Mouse (Mus musculus) layer of hippocampus, postnatal 25 days (tissue): Measurements from ENCODE around the gene Agap1. TPM values are rescaled to one million over a fixed set of nuclear protein-coding genes. Genes with fewer than 3 reads are reported as not detected.
A peak's percentile ranks its signal among the peaks of the same experiment; 100 is the strongest.

Source experiments
- DNase-seq, 2 experiments: peaks; one replicate each; pipeline ENCODE4 v3.0.0; 2022; ENCODE audit warnings: mixed read lengths in 2 of 2, low spot score in 1 of 2; ENCODE audit errors: extremely low spot score in 1 of 2
- total RNA-seq, 2 experiments: library from RNA; stranded (reverse); gene quantifications; 2 replicates each; pipeline ENCODE4 v1.2.3; 2021

Agap1 gene
- total RNA-seq, 2 experiments from 2014 or later, result 255 to 275 TPM

- no peak for DNase-seq
These were observed 284.6 kb downstream of the Agap1 start for GRCm38 (mm10) chr1:89739067-89739774.

DNA sequence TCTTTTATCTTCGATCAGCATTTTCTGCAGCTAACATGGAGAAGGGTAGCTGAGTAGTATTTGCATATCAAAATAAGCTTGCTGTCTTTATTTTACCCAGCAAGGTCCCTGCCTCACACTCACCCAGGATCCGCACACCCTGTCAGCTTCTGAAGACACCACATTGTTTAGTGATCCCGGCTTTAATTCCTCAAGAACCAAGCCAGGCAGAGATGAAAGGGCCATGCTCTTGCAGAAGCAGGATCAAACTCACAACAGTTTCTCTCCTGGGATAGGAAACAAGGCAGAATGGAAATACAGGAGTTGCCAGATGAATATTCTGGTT lies 285.1 kb downstream of the Agap1 start:
- DNase-seq, result no peak

- no peak for DNase-seq
These were observed 287.8 kb downstream of the Agap1 start for GRCm38 (mm10) chr1:89742359-89742758.

DNA sequence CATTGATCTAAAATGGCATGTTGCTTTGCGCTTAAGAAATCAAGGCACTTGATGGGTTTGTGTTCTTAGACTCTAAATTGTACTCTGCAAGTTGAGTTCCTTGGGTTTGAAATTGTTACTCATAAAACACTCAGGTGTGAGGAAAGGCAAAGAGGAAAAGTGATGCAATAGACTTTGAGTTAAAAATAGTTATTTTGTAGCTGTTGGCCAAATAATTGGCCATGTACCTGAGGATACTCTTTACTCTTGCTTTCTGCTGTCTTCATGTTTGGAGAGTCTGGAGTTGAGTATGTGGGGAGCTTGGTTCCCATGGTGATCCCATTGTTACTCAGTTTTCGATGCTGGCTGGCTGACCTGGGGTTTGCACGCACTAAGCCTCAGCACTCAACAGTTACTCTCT lies 291.6 kb downstream of the Agap1 start:
- DNase-seq, result no peak

- DNase-seq, result no peak
These were observed 295.1 kb downstream of the Agap1 start for GRCm38 (mm10) chr1:89749666-89750065.

DNA sequence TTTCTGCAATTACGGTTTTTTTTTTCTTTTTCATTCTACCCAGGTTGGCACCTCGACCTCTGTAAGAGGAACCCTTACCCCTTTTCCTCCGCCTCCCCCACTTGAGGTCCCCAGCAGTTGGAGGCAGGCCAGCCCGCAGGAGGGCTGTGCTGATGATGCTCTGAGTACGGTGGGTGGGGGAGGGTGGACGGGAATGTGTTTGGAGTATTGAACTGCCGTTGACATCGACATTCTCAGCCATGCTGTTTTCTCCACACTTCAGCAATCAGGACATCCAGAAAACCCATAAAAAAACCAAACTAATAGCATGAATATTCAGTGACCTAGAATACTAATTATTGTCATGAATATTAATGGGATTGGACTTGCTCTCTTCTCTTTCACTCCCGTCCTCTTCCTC lies 295.9 kb downstream of the Agap1 start:
- DNase-seq, result no peak

GRCm38 (mm10) chr1:89750921-89751320 lies 296.3 kb downstream of the Agap1 start:
- DNase-seq, result no peak

- DNase-seq, result no peak
These were observed 296.7 kb downstream of the Agap1 start for GRCm38 (mm10) chr1:89751344-89751743.

- no peak for DNase-seq
These were observed 298.1 kb downstream of the Agap1 start for GRCm38 (mm10) chr1:89752659-89753058.

GRCm38 (mm10) chr1:89755358-89755757 lies 300.8 kb downstream of the Agap1 start:
- DNase-seq, result no peak

DNA sequence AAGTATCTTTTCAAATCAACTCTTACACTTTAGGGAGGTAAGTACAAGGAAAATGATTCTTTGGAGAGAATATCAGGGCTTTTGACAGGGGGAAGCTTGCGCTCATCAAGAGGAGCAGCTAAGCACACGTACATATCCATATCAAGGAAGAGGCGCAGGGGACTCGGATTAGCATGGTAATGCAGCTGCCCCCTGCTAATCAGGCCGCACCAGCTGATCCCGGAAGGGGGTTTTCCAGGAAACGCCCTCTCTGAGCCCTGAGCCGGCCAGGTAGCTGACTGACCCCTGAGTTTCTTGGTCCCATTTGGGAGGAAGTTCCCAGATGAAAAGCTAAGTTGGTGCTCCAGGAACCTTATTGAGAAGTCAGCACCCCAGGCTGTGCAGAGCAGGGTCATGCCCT lies 301.8 kb downstream of the Agap1 start:
- DNase-seq, result no peak

- DNase-seq, result peak in 1 of 2 experiments; percentile 31
These were observed 302.9 kb downstream of the Agap1 start for GRCm38 (mm10) chr1:89757545-89757944.

- no peak for DNase-seq
These were observed 309.3 kb downstream of the Agap1 start for GRCm38 (mm10) chr1:89763912-89764311.

DNA sequence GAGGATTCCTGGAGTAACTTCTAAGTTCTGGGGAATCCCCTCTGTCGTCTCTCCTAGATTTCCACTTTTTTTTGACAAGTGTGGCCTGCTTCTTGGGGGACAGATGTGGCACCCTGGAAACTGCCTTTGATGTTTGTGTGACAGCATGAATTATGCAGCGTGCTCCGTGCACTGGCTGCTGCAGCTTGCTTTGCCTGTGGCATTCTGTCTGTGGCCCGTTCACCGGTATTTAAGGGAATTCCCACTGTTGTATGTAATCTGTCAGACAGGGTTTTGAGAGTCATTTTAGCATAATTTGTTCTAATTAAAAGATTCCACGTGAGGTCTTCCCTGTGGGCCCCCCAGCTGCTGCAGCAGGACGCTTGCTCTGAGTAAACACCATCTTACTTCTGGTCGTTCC lies 312.3 kb downstream of the Agap1 start:
- DNase-seq, result no peak

DNA sequence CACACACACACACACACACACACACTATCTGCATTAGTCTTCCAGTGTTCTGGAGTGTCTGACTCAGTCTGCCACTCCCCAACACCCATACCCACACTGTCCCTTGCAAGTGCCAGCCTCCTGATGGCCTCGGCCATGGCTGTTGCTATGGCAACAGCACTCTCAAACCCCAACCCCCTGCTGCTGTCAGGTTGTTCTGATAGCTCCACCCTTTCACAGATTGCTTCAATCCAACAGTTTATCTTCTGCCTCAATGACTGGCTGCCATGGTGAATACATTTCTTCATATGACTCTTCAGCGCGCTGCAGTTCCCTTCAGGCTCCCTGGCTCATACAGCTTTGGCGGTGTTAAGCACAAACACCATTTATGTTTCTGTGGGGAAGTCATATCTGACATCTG lies 315.0 kb downstream of the Agap1 start:
- DNase-seq, result no peak

- DNase-seq, result no peak
These were observed 315.7 kb downstream of the Agap1 start for GRCm38 (mm10) chr1:89770298-89770697.

GRCm38 (mm10) chr1:89775750-89776149 lies 321.1 kb downstream of the Agap1 start:
- no peak for DNase-seq

GRCm38 (mm10) chr1:89780675-89781074 lies 326.1 kb downstream of the Agap1 start:
- DNase-seq, result no peak

DNA sequence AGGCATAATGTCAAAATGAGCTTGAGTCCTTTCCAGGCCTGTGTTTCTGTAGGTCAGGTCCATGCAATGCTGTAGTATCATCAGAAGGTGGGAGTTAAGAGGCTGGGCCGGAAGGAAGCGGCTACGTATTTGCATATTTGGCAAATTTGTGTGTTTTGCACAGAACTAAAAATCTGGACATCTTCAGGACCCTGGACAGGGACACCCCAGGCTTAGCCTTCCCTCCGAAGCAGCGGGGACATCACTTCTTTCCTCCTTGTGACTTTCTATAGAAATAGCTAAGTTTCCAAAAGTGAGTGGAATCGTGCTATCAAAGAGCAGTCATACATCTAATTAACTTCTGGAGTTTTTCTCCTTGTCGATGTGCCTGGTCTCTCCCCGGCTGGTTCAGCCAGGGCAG lies 327.3 kb downstream of the Agap1 start:
- DNase-seq, result no peak

DNA sequence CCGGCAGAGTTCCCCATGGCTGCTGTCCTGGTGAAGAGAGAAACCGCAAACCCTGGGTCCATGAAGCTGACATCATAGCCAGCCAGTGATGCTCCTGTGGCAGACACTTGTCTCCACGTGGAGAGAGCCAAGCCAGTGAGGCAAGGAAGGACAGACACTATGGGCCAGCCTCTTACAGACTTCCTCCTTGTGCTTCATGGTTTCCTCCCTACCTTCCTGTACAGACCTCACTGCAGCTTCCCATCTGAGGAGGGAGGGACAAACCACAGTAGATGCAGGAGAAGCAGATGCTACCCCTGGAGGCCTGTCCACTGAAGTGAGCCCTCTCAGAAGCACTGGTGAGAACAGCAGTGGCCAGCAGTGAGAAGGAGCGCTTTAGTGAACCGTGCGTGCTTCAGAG lies 332.2 kb downstream of the Agap1 start:
- DNase-seq, result no peak

DNA sequence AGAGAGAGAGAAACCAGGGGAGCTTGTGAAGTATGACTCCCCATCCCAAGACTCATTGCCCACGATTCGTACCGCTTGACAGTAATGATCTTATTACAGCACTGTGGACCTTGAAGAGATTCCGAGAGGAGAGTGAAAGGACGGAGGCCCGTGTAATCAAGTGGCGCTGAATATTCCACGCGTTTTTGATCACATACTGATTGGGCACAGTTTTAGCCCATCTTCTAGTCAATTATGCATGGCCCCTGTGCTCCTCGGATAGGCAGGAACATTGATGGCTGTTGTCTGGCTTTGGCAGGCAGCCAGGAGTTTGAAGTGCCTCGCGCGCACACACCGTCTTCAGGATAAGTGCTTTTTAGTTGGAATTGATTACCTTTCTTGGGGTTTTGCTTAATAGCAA lies 344.1 kb downstream of the Agap1 start:
- no peak for DNase-seq

GRCm38 (mm10) chr1:89801506-89801905 lies 346.9 kb downstream of the Agap1 start:
- DNase-seq, result no peak

DNA sequence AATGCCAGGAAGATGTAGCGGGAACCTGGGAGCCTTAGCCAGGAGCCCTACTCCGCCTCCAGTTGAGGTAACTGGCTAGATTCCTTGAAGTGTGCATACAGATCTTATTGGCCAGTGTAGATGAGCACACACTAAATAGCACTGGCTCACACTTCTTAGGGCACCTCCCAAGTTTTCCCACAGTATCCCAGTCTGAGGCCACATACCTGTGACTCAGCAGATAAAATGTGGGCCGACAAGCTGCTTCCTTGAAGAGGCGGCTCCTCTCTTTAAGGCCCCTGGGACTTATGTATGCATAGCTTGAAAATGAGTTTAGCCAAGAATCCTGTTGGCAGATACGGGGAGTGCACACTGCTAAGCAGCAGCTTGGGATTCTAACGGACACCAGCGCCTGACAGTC lies 350.4 kb downstream of the Agap1 start:
- no peak for DNase-seq
